Mouse (Mus musculus) kidney, embryonic 15.5 days (tissue): ENCODE data around the gene Mmp15. TPM values are rescaled to one million over a fixed set of nuclear protein-coding genes. Genes with fewer than 3 reads are reported as not detected.
A peak's percentile ranks its signal among the peaks of the same experiment; 100 is the strongest.

Experiments
- ATAC-seq: fragments of 200-750 bp; cut with Nextera tagmentation; replicated peaks from 2 replicates; pipeline ENCODE4 v1.8.0; 2017; ENCODE audit warnings: moderate TSS enrichment; ENCODE audit not compliant: low FRiP score
- H3K27ac ChIP-seq: fragments of 300-500 bp; sonication (generic); 2 replicates; pipeline ENCODE4 v1.5.1; 2015; ENCODE audit warnings: mild to moderate bottlenecking, inconsistent platforms
- H3K27me3 ChIP-seq: fragments of 300-500 bp; sonication (generic); 2 replicates; pipeline ENCODE4 v1.6.1; 2015; ENCODE audit warnings: inconsistent platforms
- H3K36me3 ChIP-seq: fragments of 300-500 bp; sonication (generic); 2 replicates; pipeline ENCODE4 v1.6.1; 2015; ENCODE audit warnings: inconsistent platforms
- H3K4me1 ChIP-seq: fragments of 300-500 bp; sonication (generic); 2 replicates; pipeline ENCODE4 v1.6.1; 2015; ENCODE audit warnings: inconsistent platforms
- H3K4me2 ChIP-seq: fragments of 300-500 bp; sonication (generic); 2 replicates; pipeline ENCODE4 v1.6.1; 2015; ENCODE audit warnings: moderate library complexity, mild to moderate bottlenecking, inconsistent platforms
- H3K4me3 ChIP-seq: fragments of 300-500 bp; sonication (generic); replicated peaks from 2 replicates; pipeline ENCODE4 v1.5.1; 2015; ENCODE audit warnings: mild to moderate bottlenecking, inconsistent platforms
- H3K9ac ChIP-seq: fragments of 300-500 bp; sonication (generic); 2 replicates; pipeline ENCODE4 v1.6.1; 2015; ENCODE audit warnings: mild to moderate bottlenecking, inconsistent platforms
- H3K9me3 ChIP-seq: fragments of 300-500 bp; sonication (generic); replicated peaks from 2 replicates; pipeline ENCODE4 v1.6.1; 2016; ENCODE audit warnings: inconsistent platforms
- WGBS: fragments of 180-500 bp; shearing (Covaris S2); methylation state at CpG from one replicate; pipeline ENCODE4 v1.1.7; 2015; ENCODE audit warnings: mixed read lengths; 5-methylcytosine and 5-hydroxymethylcytosine counted together
- polyA plus RNA-seq: library from polyadenylated mRNA; unstranded; fragments of >200 nt; fragmentation: Nextera tagmentation; extraction: Ambion mirVana; gene quantifications from 2 replicates; pipeline ENCODE4 v1.2.1, GENCODE M21; 2015

Mmp15 gene
- 10.0 and 12.3 TPM in 2 replicates for polyA plus RNA-seq

GRCm38 (mm10) chr8:95352151-95352870 is at the start of gene Mmp15:
Gene Mmp15 (plus strand): TSS chr8:95352268.
- peak; percentile 85 for ATAC-seq
- Histone ChIP-seq H3K4me3 (peak within 1 kb of the TSS; percentile 84), H3K9ac (peak within 1 kb of the TSS; percentile 84), H3K4me2 (peak within 1 kb of the TSS; percentile 99), H3K27ac (peak within 1 kb of the TSS; percentile 81), H3K36me3 (no peaks in the 10 kb centered on the region), H3K4me1 (peaks cover 51% of the 10 kb centered on the region), H3K27me3 (peaks cover 12% of the 10 kb centered on the region; the same call in 1 of the 2 replicates), H3K9me3 (no peaks in the 10 kb centered on the region)
- WGBS, result under 1% methylated on average over 80 of the region's 80 CpGs

DNA sequence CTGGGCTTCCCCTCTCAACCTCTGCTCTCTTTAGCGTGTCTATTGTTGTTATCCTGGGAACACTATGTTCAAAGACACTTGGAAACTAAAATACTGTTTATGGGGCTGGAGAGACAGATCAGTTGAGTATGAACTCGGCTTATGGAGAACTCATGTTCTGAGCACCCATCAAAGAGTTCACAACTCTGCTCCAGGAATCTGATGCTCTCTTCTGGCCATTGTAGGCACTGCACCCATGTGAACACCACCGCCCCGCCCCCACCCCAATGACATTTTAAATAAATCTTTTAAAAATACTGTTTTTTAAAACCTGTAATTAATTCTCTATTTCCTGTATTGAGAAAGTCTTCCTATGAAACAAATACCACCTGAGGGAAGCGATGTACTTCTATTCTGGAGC is 49.7 kb upstream of the Mmp15 start:
- Histone ChIP-seq H3K4me3 (no peak overlapping the region), H3K4me2 (no peak overlapping the region), H3K27me3 (no peaks in the 10 kb centered on the region), H3K9me3 (no peaks in the 10 kb centered on the region), H3K4me1 (no peaks in the 10 kb centered on the region), H3K27ac (no peak overlapping the region), H3K36me3 (no peaks in the 10 kb centered on the region), H3K9ac (no peak overlapping the region)
- 23% methylated on average over 5 of the region's 5 CpGs for WGBS
- ATAC-seq, result 0 out of 2 replicates have a peak, but pooled peaks have one; percentile 25

- no peaks in the 10 kb centered on the region for H3K27me3 ChIP-seq
- H3K36me3 ChIP-seq, result no peaks in the 10 kb centered on the region
- no peak overlapping the region for H3K4me2 ChIP-seq
- H3K4me3 ChIP-seq, result no peak overlapping the region
- H3K9ac ChIP-seq, result no peak overlapping the region
- H3K9me3 ChIP-seq, result no peaks in the 10 kb centered on the region
- no peak overlapping the region for H3K27ac ChIP-seq
- 73% methylated on average over 4 of the region's 4 CpGs for WGBS
- ATAC-seq, result no peak
- H3K4me1 ChIP-seq, result no peaks in the 10 kb centered on the region
These were observed 46.5 kb upstream of the Mmp15 start for GRCm38 (mm10) chr8:95305526-95305925.

DNA sequence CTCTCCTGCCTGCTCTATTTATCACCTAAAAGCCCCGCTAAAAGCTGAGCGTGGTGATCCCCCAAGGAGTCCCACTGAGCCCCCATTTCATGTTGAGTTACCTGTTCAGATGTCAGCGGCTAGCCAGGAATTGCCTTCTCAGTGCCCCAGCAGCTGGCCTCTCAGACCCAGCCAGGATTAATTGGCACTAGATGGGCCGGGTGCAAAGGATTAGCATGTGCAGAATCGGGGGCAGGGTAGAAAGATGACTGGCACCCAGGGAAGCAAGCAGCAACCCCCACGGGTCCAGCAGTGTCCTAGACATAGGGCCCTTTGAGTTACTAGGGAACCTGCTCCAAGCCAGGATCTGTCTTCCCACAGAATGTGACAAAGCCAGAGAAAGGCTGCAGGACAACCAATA is 45.6 kb upstream of the Mmp15 start, which contains the start of gene Cngb1:
TSS of gene Cngb1 (minus strand) at position 155 of the 400 bp plus-strand sequence.
- H3K27me3 ChIP-seq, result 0 out of 2 replicates have a peak, but pooled peaks cover 4% of the 10 kb centered on the region
- no peak within 1 kb of the TSS for H3K9ac ChIP-seq
- H3K9me3 ChIP-seq, result no peaks in the 10 kb centered on the region
- ATAC-seq, result no peak
- H3K36me3 ChIP-seq, result no peaks in the 10 kb centered on the region
- no peaks in the 10 kb centered on the region for H3K4me1 ChIP-seq
- H3K27ac ChIP-seq, result no peak within 1 kb of the TSS
- H3K4me2 ChIP-seq, result no peak within 1 kb of the TSS
- WGBS, result 55% methylated on average over 6 of the region's 6 CpGs
- H3K4me3 ChIP-seq, result no peak within 1 kb of the TSS

GRCm38 (mm10) chr8:95310342-95310970 is 41.6 kb upstream of the Mmp15 start, which contains the start of gene Tepp:
Gene Tepp (plus strand): TSS chr8:95310566.
- Histone ChIP-seq H3K4me3 (no peak within 1 kb of the TSS), H3K4me2 (no peak within 1 kb of the TSS), H3K4me1 (no peaks in the 10 kb centered on the region), H3K9me3 (no peaks in the 10 kb centered on the region), H3K27ac (no peak within 1 kb of the TSS), H3K9ac (no peak within 1 kb of the TSS), H3K36me3 (no peaks in the 10 kb centered on the region), H3K27me3 (0 out of 2 replicates have a peak, but pooled peaks cover 5% of the 10 kb centered on the region)
- WGBS, result 46% methylated on average over 6 of the region's 6 CpGs
- ATAC-seq, result no peak

DNA sequence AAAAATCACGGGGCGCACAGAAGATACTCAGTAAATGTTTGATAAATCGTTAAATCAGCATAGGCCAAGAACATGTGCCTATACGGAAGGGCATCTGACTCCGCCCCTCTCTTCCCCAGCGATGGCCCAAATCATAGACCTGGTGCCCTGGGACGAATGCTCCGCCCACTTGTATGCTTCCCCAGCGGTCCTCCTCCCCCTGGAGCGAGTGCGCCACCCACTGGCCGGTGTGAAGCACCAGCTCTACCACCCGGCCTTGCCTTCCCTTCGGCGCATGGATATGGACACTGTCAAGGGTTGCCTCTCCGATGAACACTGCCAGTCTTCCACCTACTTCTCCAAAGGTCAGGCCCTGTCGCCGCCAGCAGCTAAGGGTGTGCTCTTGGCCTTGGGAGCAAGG is 39.2 kb upstream of the Mmp15 start:
- Histone ChIP-seq H3K36me3 (no peaks in the 10 kb centered on the region), H3K4me3 (no peak overlapping the region), H3K27me3 (0 out of 2 replicates have a peak, but pooled peaks cover 5% of the 10 kb centered on the region), H3K4me2 (no peak overlapping the region), H3K9ac (no peak overlapping the region), H3K27ac (no peak overlapping the region), H3K9me3 (0 out of 2 replicates have a peak, but pooled peaks cover 2% of the 10 kb centered on the region), H3K4me1 (no peaks in the 10 kb centered on the region)
- 73% methylated on average over 18 of the region's 18 CpGs for WGBS
- peak; percentile 34; the same call in 1 of the 2 replicates for ATAC-seq

GRCm38 (mm10) chr8:95313857-95314256 is 38.2 kb upstream of the Mmp15 start:
- Histone ChIP-seq H3K4me2 (no peak overlapping the region), H3K27me3 (0 out of 2 replicates have a peak, but pooled peaks cover 5% of the 10 kb centered on the region), H3K27ac (no peak overlapping the region), H3K9me3 (0 out of 2 replicates have a peak, but pooled peaks cover 2% of the 10 kb centered on the region), H3K36me3 (no peaks in the 10 kb centered on the region), H3K4me3 (no peak overlapping the region), H3K9ac (no peak overlapping the region), H3K4me1 (no peaks in the 10 kb centered on the region)
- ATAC-seq, result no peak
- 90% methylated on average over 6 of the region's 6 CpGs for WGBS

- no peak for ATAC-seq
- Histone ChIP-seq H3K4me1 (peaks cover under 1% of the 10 kb centered on the region; the same call in 1 of the 2 replicates), H3K36me3 (no peaks in the 10 kb centered on the region), H3K9me3 (0 out of 2 replicates have a peak, but pooled peaks cover 2% of the 10 kb centered on the region), H3K27ac (no peak overlapping the region), H3K4me2 (no peak overlapping the region), H3K9ac (no peak overlapping the region), H3K4me3 (no peak overlapping the region), H3K27me3 (0 out of 2 replicates have a peak, but pooled peaks cover 5% of the 10 kb centered on the region)
- 65% methylated on average over 2 of the region's 2 CpGs for WGBS
These were observed 37.4 kb upstream of the Mmp15 start for GRCm38 (mm10) chr8:95314707-95315106.

DNA sequence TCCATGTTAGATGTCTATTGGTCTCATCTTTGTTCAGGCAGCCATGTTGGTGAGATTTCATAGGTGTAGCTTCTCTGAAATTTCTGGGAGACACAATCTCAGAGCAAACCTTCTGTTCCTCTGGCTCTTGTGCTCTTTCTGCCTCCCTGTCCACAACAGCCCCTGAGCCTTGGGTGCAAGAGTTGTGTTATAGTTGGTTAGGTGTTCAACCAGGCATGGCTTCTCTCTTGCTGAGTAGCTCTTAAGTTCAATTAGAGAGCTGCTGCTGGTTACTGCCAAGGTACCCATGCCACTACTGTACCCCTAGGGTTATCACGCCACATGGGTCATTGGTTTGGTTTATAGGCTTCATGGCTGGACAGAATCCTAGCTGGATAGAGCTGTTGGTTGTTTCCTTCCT is 36.7 kb upstream of the Mmp15 start:
- 0 out of 2 replicates have a peak, but pooled peaks cover 2% of the 10 kb centered on the region for H3K9me3 ChIP-seq
- no peak for ATAC-seq
- H3K36me3 ChIP-seq, result no peaks in the 10 kb centered on the region
- no peak overlapping the region for H3K27ac ChIP-seq
- no peak overlapping the region for H3K9ac ChIP-seq
- peaks cover 7% of the 10 kb centered on the region for H3K4me1 ChIP-seq
- H3K4me2 ChIP-seq, result no peak overlapping the region
- no peak overlapping the region for H3K4me3 ChIP-seq
- H3K27me3 ChIP-seq, result 0 out of 2 replicates have a peak, but pooled peaks cover 5% of the 10 kb centered on the region
- 78% methylated on average over 1 of the region's 1 CpGs for WGBS

GRCm38 (mm10) chr8:95320224-95321139 is 31.6 kb upstream of the Mmp15 start:
- Histone ChIP-seq H3K4me2 (peak overlapping the region; percentile 98), H3K27ac (no peak overlapping the region), H3K4me1 (peaks cover 16% of the 10 kb centered on the region), H3K27me3 (no peaks in the 10 kb centered on the region), H3K9me3 (0 out of 2 replicates have a peak, but pooled peaks cover 2% of the 10 kb centered on the region), H3K36me3 (peaks cover 22% of the 10 kb centered on the region), H3K9ac (peak overlapping the region; percentile 50; the same call in 1 of the 2 replicates), H3K4me3 (peak overlapping the region; percentile 52)
- 2% methylated on average over 41 of the region's 41 CpGs for WGBS
- peak; percentile 87 for ATAC-seq

DNA sequence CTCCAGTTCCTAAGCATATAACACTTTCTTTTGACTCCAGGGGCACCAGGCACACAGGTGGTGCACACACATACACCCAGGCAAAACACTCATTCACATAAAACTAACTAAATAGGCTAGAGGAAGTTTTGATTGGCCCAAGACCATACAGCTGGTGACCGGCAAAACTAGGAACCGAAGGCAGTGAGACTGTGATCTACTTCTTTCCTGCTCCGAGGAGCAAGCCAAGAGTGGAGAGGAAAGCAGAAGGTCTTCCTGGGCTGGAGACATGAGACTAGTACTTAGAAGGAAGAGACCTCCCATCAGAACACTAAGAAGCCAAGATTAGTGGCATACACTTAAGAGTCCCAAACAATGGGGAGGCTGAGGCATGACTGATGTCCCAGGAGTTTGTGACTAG is 28.9 kb upstream of the Mmp15 start:
- no peak overlapping the region for H3K4me2 ChIP-seq
- peaks cover 22% of the 10 kb centered on the region for H3K4me1 ChIP-seq
- no peaks in the 10 kb centered on the region for H3K9me3 ChIP-seq
- no peak overlapping the region for H3K9ac ChIP-seq
- no peak for ATAC-seq
- H3K27ac ChIP-seq, result no peak overlapping the region
- no peak overlapping the region for H3K4me3 ChIP-seq
- H3K27me3 ChIP-seq, result no peaks in the 10 kb centered on the region
- H3K36me3 ChIP-seq, result peaks cover 50% of the 10 kb centered on the region
- 68% methylated on average over 3 of the region's 3 CpGs for WGBS
